Mouse (Mus musculus) G1E-ER4 (cell line): ENCODE measurements around the gene Cct6b. TPM values are rescaled to one million over a fixed set of nuclear protein-coding genes. Genes with fewer than 3 reads are reported as not detected.

Source experiments
- GATA1 ChIP-seq: IDR thresholded peaks from one replicate; pipeline ENCODE4 v1.8.0; 2012; ENCODE audit warnings: low read length, inconsistent platforms
- polyA plus RNA-seq: library from polyadenylated mRNA; stranded (reverse); fragments of >175 nt; gene quantifications from 2 replicates; pipeline ENCODE4 v1.2.3, GENCODE M21; 2012

Gene Cct6b
- polyA plus RNA-seq, 1 experiment = 0.35 TPM

DNA sequence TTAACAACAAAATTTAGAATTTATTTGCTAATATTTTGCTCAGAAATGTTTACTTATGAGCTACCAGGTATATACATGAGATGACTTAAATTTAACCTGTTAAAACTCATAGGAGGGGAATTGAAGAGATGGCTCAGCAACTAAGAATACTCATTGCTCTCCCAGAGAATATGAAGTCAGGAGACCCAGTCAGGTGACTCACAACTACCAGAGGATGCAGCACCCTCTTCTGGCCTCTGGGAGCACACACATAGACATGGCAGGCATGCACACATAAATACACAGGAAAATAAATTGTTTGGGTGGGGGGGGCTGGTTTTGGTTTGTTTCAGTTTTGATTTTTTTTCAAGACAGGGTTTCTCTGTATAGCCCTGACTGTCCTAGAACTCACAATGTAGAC is 25.1 kb downstream of the Cct6b start:
- no peak for TF ChIP-seq GATA1

DNA sequence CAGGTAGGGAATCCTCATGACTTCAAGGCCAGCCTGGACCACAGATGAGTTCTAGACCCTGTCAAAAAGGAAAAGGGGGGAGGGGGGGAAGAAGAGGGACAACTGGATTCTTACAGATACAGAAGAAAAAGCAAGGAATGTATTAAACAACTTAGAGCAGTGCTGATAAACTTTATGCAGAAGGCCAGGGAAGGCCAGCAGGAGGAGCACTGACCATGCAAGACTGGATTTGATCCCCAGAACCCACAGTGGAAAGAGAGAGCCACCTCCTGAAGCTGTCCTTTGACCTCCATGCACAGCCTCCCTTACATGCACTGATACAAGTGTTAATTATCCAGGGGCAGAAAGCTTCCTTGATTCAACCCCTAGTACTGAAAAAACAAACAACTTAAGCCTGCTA is 29.9 kb downstream of the Cct6b start:
- no peak for TF ChIP-seq GATA1

DNA sequence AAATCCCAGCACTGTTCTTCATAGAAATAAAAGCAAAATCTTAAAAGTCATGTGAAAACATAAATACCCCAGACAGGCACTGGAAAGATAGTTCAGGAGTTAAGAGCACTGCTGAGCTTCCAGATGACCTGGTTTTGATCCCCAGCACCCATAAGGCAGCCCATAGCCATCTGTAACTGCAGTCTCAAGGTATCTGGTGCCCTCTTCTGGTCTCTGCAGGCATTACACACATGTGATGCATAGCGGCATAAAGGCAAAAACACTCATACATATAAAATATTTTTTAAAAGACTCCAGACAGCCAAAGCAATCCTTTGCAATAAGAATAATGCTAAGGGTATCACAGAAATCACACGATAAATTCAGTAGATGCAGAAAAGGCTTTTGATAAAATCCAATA is 37.3 kb downstream of the Cct6b start:
- TF ChIP-seq GATA1 = no peak

DNA sequence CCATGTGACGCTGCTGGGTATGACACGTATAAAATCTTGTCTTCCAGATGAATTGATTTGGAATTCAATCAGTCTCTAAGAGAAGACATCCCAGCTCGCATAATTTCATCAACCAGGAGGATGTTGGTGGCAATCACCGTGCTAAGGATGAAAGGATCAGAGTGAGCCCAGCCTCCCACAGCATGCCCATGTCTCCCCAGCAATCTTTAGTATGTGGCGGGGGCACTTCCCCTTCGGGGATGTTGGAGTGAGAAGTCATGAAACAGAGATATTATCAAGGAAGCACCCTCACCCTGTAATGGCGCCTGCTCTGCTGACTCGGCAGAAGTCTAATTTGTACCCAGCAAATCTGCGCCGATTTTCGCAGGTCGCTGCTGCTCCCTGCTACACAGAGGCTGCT is 44.8 kb downstream of the Cct6b start:
- TF ChIP-seq GATA1 = no peak

DNA sequence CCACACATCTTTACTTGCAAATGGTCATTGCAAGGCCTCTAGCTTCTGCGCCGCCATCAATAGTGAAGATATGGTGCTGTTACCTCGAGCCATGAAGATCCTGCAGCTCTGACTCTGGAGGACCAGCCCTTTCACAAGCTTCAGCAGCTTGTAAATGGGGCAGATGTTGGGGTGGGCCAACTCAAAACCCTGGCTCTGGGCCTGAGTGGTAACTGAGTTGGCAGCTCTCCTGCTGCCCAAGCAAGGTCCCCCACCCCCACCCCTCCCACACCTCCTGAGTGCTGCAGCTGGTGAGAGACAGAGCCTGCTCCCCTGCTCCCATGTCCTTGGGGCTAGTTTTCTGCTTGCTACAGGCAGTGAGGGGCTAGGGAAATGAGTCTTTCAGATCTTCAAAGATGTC is 51.4 kb downstream of the Cct6b start:
- no peak for TF ChIP-seq GATA1

DNA sequence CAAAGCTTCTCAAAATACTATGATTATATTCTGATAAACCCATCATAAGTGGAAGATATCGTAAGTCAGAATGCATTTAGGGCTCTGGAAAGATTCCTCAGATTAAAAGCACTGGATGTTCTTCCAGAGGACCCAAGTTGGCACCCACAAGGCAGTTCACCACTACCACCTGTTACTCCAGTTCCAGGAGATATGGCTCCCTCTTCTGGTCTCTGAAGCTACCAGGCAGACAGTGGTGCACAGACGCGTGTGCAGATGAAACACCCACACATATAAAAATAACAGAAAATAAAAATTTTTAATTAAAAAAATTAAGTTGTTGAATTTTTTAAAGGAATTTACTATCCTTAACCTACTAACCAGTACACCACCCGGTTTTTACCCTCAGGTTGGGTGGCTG is 55.2 kb downstream of the Cct6b start:
- no peak for TF ChIP-seq GATA1

DNA sequence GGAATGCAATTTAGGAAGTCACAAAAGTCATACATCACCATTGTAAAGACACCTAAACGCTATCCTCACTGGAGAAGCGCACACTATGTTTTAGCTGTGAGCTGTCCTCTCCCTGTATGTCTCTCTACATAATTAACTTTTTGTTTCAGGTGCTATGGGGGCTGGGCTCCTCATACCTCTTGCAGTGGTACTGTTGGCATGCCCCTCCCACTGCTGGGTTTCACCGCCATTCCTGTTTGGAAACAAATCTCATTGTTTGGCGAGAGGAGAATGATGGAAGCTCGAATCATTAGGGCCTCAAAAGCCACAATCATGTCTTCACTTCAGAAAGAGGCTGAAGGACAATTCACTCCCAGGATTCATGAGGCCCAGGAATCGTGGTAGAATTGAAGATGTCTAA is 59.0 kb downstream of the Cct6b start:
- no peak for TF ChIP-seq GATA1

DNA sequence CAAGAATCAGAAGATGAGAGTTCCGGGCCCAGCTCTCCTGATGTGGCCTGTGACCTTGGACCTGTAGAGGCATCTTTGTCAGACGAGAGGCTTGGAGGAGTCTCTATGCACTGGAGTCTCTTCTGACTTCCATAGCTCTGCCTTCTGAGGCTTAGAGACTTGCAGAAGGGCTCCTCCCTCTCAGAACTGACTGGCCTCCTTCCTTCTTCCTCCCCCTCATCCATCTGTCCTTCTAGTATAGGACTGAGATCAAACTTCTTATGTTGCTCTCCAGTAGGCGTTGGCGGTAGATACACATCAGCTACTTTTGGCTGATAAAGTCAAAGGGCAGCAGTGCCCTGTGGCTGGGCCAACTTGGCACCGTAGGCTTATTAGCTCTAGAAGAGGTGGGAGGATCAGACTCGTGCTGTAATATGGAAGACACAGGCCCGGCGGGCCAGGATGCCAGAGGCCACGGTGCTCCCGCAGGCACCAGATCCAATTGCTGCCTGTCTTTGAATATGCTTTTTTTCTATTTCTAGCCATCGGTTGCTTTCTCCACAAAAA is 64.2 kb downstream of the Cct6b start:
- TF ChIP-seq GATA1 = no peak

DNA sequence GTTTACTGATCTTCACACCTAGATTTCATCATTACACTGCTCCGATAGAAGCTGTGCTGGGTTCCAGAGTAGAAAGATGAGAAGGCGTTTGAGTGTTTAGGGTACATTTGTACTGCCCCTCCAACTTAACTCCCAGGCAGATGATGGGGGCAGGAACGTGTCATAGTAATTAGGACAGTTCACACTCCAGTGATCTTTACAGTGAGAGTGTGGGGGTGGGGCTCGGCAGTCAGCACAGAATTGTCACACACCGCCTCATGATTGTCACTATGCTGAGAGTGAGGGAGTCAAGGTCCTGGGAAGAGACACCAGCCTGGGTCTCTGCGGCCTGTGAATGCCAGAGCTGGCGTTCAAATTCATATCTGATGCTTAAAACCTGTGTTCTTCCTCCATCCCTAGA is 68.2 kb downstream of the Cct6b start:
- no peak for TF ChIP-seq GATA1

DNA sequence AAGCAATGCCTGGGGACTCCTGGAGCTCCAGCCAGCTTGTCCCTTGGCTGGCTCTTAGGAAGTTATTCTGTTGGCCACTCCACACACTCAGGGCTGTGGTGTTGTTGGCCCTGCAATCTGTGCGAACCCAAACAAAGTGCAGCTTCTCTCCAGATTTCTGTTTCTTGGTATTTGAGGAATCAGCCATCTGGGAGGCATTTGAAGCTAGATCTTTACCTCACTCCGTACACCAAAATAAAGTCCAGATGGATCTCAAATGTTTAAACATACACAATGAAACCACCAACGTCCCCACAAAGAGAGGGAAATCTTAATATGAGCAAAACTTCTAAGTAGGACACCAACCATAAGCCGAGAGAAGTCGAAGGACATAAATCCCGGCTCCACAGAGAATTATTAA is 71.5 kb downstream of the Cct6b start:
- no peak for TF ChIP-seq GATA1

DNA sequence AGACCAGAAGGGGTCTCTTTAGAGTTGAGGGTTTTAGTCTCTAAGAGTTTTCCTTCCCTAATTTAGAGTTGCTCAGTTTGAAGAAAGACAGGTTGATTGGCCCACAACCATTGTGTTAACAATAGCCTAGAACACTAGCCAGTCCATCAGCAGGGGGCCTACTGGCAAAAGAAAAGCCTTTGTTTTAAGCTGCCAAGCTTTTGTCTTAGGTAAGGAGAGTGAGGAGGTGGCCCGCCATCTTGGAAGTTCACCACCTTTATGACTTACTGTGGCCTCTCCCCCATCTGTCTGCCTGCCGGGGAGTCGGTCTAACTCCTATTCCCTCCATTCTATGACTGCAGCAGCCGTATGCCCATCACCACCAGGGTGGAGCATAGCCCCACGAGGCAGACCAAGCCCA is 73.6 kb downstream of the Cct6b start:
- no peak for TF ChIP-seq GATA1

DNA sequence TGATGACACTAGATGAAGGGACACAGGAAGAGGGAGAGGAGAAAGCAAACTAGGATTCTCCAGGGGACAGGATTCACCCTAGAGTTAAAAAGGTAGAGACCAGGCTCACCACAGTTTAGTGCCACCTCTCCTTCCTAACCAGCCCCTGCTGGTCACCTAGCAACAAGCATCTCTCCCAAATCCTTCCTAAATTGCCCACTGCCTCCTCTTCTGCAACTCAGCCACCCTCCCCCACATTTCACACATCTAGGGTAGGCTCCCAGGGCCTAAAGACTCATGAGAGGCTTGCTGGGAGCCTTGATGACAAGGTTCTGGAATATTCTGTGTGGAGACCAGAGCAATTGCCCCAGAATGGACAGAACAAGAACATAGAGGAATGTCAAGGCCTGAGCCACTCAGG is 76.5 kb downstream of the Cct6b start:
- TF ChIP-seq GATA1 = no peak

DNA sequence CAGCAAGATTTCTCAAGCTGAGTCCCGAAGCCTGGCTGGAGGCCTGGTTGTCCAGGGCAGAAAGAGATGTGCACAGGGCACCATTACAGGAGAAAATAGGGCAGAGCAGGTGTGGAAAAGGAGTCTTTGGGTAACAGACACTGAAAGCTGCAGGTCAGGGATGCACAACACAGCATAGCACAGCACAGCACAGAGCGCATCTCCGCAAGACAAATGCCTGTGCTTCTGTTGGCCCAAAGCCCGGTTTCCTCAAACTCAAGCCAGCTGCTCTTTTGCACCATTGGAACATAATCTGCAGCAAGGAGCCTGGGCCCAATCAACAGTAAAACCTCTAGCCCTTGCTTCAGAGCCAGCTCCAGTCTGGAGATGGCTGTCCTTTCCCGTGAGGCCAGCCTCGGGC is 79.4 kb downstream of the Cct6b start:
- TF ChIP-seq GATA1 = no peak

DNA sequence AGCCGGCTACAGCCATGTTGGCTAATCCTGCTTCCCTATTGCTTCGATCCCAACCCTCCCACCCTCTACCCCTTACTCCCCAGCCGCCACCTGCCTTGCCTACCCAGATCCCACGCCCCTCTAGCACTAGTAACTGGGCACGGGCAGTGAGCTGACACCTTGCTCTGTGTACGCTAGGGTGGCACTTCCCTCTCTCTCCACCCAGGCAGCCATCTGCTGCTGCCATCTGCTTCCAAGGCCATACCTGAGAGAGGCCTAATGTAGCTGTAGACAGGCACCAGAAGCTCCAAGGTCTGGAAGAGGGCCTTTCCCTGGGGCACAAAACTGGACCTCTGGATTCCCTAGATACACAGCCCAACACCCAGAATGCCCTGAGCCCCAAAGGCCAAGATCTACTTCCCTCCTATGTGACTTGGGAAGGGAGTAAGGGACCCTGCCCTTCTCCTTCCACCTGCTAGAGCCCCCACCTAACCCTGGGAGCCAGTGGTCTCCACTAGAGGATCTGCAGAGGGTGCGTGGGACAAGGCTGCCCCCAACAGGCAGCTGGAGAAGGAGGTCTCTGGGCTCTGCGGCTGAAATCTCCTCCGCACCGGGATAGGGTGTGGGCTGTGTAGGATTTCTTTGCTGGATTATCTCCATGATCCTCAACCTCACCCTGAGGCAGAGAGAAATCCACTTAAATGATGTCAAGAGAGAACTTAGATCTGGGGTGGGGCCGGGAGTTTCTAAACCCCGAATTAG is 80.2 kb downstream of the Cct6b start:
- TF ChIP-seq GATA1 = no peak

DNA sequence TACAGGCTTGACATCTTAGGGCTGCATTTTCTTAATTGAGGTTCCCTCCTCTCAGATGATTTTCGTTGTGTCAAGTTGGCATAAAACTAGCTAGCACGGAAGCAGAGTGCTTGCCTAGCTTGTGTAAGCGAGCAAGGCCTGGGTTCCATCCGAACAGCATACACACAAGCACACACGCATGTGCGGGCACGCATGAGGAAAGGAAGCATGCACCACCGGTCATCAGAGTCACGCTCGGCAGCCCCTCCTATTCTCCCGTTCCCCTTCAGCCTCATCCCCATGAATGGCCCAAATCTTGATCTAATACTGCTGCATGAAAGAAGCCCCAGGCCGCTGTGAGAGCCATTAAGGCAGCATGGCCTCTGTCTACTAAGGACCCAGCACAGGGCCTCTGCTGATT is 85.6 kb downstream of the Cct6b start:
- TF ChIP-seq GATA1 = no peak

Other genes starting within 250 kb of the Cct6b start
- 23.6 and 23.8 TPM in 2 replicates for gene Zfp830, start within 50 bp of the Cct6b start, polyA plus RNA-seq
- 86.4 and 98.4 TPM in 2 replicates for gene Lig3, start 16.8 kb upstream of the Cct6b start, polyA plus RNA-seq
- 21.3 and 59.6 TPM in 2 replicates for gene Rffl, start 106.9 kb upstream of the Cct6b start, polyA plus RNA-seq
- gene Rad51d, start 126.3 kb upstream of the Cct6b start, polyA plus RNA-seq = 10.4 and 13.9 TPM in 2 replicates
- gene Fndc8, start 127.8 kb upstream of the Cct6b start, polyA plus RNA-seq = not detected in 2 replicates
- 117 and 127 TPM in 2 replicates for gene Nle1, start 144.1 kb upstream of the Cct6b start, polyA plus RNA-seq
- gene Unc45b, start 146.2 kb upstream of the Cct6b start, polyA plus RNA-seq = 0.01 and 0.04 TPM in 2 replicates
- gene Slfn5, start 187.0 kb upstream of the Cct6b start, polyA plus RNA-seq = 0.01 TPM in 1 of 2 replicates, not detected in the other
- gene Slfn9, start 227.5 kb upstream of the Cct6b start, polyA plus RNA-seq = 0.01 TPM in 1 of 2 replicates, not detected in the other